Mouse (Mus musculus): ENCODE measurements around the gene Nacc1. TPM values are rescaled to one million over a fixed set of nuclear protein-coding genes. Genes with fewer than 3 reads are reported as not detected.

The Nacc1 gene
- total RNA-seq, 2 experiments from 2014 or later = 65.0 to 68.7 TPM

DNA sequence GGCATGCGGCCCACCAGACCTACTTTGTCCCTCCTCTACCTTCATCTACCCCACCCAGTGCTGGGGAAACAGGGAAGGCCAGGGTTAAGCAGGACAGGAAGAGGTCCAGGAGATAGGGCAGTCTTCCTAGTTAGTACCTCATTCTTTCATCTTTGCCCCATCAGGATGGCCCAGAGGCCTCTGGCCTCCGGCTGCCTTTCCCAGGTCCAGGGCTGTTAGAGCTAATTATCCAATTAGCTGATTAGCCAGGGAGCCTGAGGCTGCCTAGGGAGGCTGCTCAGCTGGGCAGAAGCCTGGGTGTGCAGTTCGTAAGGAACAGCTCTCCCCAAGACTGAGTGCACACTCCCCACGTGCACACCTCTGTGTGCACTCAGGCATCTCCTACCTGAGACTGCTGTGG is 25.7 kb upstream of the Nacc1 start:
- DNase-seq = no peak

DNA sequence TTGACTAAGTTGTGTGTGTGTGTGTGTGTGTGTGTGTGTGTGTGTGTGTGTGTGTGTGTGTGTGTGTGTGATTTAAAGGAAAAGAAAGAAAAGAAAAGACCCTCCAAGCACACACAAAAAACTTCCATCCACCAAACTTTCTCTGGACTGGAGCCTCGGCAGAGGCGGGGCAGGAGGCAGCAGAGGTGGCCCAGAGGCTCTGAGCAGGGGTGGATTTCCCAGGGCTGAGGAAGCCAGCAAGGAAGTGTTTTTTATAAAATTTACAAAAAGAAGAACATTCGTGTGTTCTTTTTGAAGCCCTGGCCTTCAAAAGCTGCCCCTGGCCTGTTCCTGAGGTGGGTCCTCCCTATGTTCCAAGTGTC is 25.1 kb upstream of the Nacc1 start:
- no peak for DNase-seq

- DNase-seq = peak; percentile 70
These were observed 24.5 kb upstream of the Nacc1 start for GRCm38 (mm10) chr8:84711933-84712758.

- no peak for DNase-seq
These were observed 23.6 kb upstream of the Nacc1 start for GRCm38 (mm10) chr8:84711312-84711711.

DNA sequence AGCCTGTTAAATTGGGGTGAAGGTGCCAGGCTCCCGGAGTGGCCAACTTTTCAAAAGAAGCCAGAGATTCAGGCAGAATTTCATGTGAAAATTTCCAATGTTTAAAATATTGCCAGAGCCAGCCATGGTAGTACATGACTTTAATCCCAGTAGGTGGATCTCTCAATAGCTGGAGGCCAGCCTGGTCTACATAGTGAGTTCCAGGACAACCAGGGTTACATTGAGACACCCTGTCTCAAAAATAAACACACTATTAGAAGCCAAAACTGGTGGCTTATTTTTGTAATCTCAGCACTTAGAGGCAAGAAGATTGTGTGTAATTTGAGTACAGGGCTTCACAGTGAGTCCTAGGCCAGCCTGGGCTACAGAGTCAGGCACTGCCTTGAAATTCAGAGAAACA is 22.3 kb upstream of the Nacc1 start:
- no peak for DNase-seq

DNA sequence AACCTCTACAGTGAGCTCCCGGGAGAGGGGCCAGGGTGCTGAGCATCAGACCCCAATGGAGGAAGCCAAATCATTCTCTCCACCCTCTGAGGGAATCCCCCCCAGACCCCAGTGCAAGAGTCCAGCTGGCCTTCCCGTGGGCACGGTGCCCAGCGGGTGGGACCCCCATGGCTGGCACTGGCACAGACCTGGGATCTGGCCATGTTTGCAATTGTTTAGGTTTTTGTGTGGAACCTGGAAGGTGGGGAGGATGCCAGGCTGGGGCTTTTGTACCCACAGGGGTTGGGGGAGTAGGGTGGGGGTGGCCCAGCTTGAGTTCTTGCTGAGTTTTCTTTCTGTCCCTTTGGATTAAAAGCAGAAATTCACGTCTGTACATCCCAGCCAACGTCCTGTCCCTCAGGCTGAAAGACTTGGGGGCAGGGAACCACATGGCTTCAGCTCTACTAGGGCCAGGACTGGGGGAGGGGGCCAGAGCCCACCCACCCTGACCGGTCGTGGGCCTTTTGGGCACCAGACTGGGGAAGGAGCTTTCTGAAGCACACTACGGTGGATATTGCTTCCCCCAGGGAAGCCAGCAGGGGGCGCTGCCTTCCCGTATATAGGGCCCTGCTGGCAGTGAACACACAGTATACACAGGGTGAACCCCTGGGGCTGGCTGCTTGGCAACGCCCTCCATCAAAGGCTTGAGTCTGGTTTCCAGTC is 21.3 kb upstream of the Nacc1 start:
- peak; percentile 92 for DNase-seq

DNA sequence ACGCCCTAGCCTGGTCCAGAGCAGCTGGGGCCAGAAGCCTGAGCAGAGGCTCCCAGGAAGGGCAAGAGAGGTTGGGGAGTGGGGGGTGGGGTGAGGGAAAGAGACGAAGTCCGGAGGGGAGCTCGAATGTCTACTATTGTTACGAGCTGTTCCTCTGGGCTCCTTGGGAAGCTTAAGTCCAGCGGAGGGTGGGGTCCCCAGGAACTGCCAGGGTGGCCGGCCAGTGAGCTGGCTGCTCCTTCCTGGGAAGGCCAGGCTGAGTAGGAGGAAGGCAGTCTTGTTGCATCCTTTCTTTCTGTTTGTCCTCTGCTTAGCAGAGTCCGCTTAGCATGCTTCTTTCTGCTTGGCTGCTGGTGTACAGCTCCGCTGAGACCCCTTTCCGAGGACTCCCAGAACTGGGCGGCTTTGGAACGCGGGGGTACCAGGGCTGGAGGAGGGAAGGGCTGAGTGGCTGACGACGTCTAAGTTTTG is 20.4 kb upstream of the Nacc1 start:
- no peak for DNase-seq

DNA sequence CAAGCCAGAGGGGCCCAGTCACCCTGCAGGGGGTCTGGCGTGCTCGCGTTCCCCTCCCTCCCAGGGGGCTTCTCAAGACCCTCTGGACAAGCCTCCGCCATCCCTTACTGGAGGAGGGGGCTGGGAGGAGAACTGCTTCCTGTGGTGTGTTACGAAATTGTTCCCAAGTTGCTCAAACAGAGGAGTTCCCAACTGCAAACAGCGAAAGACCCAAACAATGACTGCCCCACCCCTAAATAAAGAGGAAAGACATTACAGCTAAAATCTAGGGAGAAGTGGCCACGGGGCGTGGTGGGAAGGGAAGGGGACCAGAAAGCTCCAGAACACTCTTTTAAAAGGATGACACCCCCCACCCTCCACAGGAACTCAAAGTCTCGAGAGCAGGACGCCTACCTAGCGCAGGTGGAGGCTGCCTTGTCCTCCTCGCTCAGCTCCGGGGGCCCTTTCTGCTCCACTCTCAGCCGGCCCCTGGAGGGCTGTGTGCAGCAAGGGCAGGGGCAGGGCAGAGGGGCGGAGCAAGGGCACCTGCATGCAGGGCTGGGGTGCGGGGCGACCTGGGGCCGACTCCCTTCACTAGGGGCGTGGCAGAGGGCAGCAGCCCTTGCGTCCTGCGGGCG is 19.7 kb upstream of the Nacc1 start:
- no peak for DNase-seq

DNA sequence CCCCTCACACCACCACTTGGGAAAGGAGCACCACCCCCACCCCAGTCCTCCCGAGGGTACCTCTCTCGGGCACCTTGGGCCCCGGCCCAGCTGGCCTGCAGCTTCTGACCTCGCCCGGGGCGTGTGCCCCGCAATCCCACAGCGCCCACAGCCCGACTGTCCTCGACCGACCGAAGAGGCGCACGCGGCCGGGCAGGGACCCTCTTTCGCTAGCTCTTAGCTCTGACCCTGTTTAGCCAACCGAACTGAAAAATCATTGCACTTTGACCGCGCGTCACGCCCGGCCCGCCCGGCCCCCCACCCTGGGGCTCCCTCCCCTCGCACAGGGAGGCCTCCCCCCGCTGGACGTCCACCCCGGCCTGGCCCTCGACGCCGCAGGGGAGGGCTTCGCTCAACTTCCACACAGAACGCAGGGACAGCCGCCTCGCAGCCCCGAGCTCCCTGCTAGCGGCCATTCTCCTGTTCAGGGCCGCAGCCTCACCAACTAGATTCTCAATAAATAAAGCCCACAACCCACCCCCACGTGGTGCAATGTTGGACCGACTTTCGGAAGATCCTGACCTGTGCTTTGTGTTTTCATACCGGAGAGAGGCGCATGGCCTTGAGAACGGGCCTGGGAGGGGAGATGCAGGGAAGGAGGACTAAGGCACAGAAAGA is 19.1 kb upstream of the Nacc1 start:
- no peak for DNase-seq

- no peak for DNase-seq
These were observed 18.3 kb upstream of the Nacc1 start for GRCm38 (mm10) chr8:84705960-84706359.

- DNase-seq = peak; percentile 56
These were observed 17.5 kb upstream of the Nacc1 start for GRCm38 (mm10) chr8:84704867-84705831.

DNA sequence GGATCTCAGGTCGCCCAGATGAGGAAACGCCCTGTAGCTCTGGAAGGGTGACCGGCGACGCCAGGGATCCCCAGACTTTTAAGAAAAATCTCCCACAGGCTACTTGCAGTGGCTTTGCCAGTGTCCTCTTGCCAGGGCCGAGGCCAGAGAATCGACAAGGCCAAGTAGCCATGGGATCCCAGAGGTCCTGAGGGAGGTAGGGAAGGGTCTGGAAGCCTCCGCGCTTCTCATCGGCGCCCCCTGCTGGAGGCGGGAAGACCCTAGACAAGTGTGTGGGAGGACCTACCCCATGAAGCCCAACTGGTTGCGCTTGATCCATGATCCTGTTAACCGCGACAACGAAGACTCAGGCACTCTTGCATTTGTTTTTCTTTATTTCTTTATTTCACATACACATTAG is 16.7 kb upstream of the Nacc1 start:
- DNase-seq = peak; percentile 90

DNA sequence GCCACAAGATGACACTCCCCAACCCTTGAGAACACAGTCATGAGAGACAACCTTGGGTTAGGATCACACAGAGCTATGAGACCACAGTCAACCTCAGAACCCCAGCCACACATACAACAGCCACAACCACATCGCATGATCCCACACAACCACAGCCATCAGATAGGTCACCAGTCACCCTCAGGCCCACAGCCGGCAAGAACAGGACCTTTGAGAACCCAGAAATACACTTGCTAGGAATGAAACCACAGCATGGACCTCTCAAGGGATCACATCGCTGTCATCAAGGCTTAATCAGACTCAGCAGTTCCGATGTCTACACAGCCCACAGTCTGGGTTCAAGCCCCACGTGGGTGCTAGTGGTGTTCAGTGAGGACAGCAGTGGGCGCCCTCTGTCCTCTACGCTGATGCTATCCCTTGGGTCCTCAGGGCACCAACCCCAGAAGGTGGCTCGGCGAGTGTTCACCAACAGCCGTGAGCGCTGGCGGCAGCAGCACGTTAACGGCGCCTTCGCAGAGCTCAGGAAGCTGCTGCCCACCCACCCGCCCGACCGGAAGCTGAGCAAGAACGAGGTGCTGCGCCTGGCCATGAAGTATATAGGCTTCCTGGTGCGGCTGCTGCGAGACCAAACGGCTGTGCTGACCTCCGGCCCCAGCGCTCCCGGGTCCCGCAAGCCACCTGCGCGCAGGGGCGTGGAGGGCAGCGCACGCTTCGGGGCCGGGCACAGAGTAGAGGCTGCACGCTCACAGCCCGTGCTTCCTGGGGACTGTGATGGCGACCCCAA is 16.0 kb upstream of the Nacc1 start:
- no peak for DNase-seq

- DNase-seq = no peak
These were observed 15.4 kb upstream of the Nacc1 start for GRCm38 (mm10) chr8:84702963-84703465.

GRCm38 (mm10) chr8:84702561-84702960 is 14.9 kb upstream of the Nacc1 start:
- DNase-seq = no peak

DNA sequence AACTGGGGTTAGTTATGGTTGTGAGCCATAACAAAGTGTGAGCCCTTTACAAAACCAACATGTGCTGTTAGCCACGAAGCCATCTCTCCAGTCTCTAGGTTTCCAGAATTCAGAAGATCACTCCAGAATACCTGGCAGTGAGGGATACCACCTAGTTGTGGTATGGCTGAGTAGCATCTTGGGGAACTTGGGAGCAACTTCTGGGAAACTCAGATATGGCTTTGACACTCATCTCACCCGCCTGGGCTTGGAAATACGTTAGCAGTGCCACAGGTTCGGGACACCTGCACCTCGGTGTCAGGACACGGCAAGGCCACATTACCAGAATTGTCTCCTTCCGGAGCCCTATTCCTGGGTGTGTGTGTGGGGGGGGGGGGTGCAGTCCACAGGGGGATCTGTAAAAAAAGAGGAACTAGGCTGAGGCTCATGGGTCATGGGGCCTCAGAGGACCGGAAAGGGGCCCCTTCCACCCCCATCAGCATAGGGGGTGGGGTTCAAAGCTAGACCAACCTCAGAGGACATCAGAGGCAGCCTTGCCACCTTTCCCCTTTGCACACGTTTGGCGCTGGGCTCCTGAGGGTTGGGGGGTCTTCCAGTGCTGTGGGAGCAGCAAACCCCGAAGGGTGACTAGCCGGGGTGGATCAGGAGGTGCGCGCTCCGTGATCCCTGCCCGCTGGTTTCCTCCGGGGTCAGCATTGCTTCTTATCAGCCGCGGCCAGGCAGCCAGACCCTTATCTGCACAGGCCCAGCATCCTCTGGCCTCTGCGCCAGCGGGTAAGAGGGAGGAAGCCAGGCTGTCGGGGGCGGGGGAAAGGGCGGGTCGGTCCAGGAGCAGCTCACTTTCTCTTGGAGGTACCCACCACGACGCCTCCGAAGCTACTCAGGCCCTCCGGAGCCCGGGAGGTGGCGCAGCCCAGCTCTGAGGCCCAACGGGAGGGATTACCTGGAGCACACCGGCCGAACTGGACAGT is 13.6 kb upstream of the Nacc1 start, which contains the start of gene Lyl1:
Lyl1 (plus strand) TSS at position 517 of the 971 bp plus-strand sequence.
- peak; percentile 81 for DNase-seq

GRCm38 (mm10) chr8:84700526-84700925 is 12.9 kb upstream of the Nacc1 start:
- no peak for DNase-seq

DNA sequence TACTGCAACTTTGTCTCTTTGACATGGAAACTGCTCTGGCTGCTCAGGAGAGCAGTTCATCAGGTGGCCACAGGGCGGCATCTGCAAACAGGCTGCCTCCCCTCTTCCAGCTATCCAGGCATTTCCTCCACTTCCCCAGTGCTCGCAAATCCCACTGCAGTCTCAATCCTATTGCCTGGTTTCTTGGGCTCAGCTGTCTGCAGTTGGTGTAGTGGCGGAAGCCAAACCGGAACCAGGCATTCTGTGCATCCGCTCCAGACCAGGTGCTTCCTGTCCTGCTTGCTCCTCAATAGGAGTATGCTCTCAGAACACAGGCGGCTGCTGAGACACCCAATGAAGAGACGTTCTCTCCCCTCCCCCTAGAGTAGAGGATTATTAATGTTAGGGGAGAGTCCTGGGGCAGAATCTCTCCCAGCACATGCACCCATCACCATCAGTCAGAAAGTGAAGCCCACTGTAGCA is 12.2 kb upstream of the Nacc1 start:
- DNase-seq = peak; percentile 79

DNA sequence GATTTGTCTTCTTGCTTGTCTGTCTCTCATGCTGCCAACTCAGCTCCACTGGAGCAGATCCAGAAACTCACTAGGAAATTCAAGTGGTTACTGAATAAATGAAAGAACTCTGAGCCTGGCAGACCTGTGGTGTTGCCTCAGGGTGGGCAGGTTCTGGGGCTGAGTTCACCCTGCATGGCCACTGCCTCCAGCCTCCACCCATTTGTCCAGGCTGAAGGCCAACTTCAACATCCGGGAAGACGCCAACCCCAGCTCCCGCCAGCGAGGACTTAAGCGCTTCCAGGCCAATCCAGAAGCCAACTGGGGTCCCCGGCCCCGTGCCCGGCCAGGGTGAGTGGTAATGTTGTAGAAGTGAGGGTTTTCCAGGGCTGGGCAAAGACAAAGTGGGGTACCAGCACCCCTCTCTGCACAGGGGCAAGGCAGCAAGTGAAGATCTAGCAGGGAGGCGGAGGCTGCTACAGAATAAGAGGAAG is 11.3 kb upstream of the Nacc1 start:
- peak; percentile 72 for DNase-seq
